Mouse (Mus musculus) bone marrow, adult 2 months (tissue): Measurements from ENCODE around the gene Rgs6. TPM values are rescaled to one million over a fixed set of nuclear protein-coding genes. Genes with fewer than 3 reads are reported as not detected.

Experiments
- H3K27ac ChIP-seq: fragments of 200-500 bp; 2 replicates; pipeline ENCODE4 v1.5.1; 2012; ENCODE audit warnings: low read depth, mild to moderate bottlenecking, control low read depth, inconsistent platforms, low read length; ENCODE audit not compliant: control insufficient read depth, poor library complexity, insufficient read depth
- H3K4me1 ChIP-seq: fragments of 200-500 bp; 2 replicates; pipeline ENCODE4 v1.6.1; 2011; ENCODE audit warnings: low read length; ENCODE audit not compliant: control insufficient read depth, insufficient read depth
- H3K4me3 ChIP-seq: fragments of 200-500 bp; replicated peaks from 2 replicates; pipeline ENCODE3; 2011; ENCODE audit warnings: mild to moderate bottlenecking, low read depth, low read length, control low read depth; ENCODE audit not compliant: control insufficient read depth
- CTCF ChIP-seq: fragments of 200-500 bp; IDR thresholded peaks from 2 replicates; pipeline ENCODE4 v1.5.1; 2011; ENCODE audit warnings: low read length, control low read depth; ENCODE audit not compliant: control insufficient read depth, insufficient read depth
- POLR2A ChIP-seq: fragments of 200-500 bp; IDR thresholded peaks from 2 replicates; pipeline ENCODE4 v1.6.1; 2011; ENCODE audit warnings: low read depth, mild to moderate bottlenecking, control low read depth, low read length, borderline replicate concordance; ENCODE audit not compliant: control insufficient read depth
- WGBS: fragments of 180-500 bp; shearing (Covaris S2); methylation state at CpG from one replicate; pipeline ENCODE4 v1.1.7; 2018; 5-methylcytosine and 5-hydroxymethylcytosine counted together
- polyA plus RNA-seq: library from polyadenylated mRNA; stranded (reverse); fragments of >200 nt; gene quantifications from 2 replicates; pipeline ENCODE4 v1.2.4, GENCODE M21; 2011; ENCODE audit warnings: low replicate concordance; ENCODE audit not compliant: missing spikeins, insufficient read depth, insufficient read length

Gene Rgs6
- polyA plus RNA-seq, 1 experiment = 1.6 TPM

GRCm38 (mm10) chr12:83087010-83087409 is 498.9 kb downstream of the Rgs6 start:
- TF ChIP-seq POLR2A (no peak), CTCF (no peak)
- H3K27ac ChIP-seq = no peak overlapping the region

DNA sequence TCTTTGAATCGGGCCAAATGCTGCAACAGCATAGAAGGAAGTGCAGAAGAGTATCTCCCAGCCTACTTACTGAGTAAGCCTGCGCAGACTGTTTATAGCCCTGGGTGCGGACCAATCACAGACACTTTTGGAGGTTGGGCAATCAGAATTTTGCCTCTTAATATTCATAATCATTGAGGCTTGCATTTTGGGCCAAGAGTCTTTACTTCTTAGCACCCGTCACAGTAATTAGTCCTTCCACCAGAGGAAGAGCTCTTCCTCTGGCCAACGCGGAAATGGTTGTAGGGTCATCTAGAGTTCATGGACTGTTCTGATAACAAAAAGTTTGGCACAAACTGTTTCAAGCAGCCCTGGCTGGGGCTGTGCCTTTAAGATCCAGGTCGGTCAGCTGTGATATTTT is 499.5 kb downstream of the Rgs6 start:
- Histone ChIP-seq H3K4me1 (no peaks in the 10 kb centered on the region), H3K4me3 (no peak overlapping the region), H3K27ac (no peak overlapping the region)
- no peak for TF ChIP-seq CTCF
- 72% methylated on average over 7 of the region's 7 CpGs for WGBS

More at GRCm38 (mm10) chr12:83087010-83087409, 498.9 kb downstream of the Rgs6 start:
- WGBS = 88% methylated on average over 4 of the region's 4 CpGs
- Histone ChIP-seq H3K4me3 (no peak overlapping the region), H3K4me1 (no peaks in the 10 kb centered on the region)

DNA sequence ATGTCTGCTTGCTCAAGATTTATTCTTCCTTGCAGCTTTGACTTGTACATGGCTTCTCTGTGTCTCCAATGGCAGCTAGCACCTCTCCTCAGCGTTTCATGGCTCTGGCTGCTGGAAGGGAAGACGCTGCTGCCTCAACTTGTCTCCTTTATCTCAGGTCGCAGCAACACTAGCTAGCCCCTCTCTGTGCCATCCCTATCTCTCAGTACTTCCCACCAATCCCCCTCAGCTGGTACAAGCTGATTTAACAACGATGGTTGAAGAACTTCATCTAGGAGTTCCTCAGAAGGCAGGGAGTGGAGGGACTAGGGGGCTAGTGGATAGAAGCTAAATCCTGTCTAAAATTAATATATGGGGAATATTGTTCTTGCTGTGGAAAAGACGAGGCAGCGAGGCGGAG is 503.9 kb downstream of the Rgs6 start:
- H3K27ac ChIP-seq = no peak overlapping the region
- H3K4me1 ChIP-seq = no peaks in the 10 kb centered on the region
- TF ChIP-seq CTCF (no peak), POLR2A (no peak)
- 73% methylated on average over 7 of the region's 7 CpGs for WGBS
- H3K4me3 ChIP-seq = no peak overlapping the region

DNA sequence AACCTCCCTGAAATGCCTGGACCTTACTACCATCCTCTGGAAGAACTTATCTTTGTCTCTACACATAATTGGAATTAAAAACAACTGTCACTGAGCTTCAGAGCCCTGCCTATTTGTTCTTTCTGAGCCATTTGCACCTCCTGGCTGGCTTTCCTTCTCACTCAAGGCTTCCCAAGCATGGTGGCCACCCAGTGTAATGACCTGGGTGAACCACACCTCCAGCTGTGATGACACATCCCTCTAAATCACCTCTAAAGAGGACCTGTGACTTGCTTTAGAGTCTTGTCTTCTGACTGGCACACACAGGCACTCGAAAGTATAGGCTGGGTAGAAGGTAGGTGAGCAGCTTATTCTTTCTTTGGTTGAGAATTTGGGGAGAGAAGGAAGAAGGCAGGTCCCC is 509.7 kb downstream of the Rgs6 start:
- Histone ChIP-seq H3K4me1 (no peaks in the 10 kb centered on the region; the same call in 1 of the 2 replicates), H3K27ac (no peak overlapping the region), H3K4me3 (no peak overlapping the region)
- TF ChIP-seq CTCF (no peak), POLR2A (no peak)
- WGBS = 64% methylated on average over 1 of the region's 1 CpGs

DNA sequence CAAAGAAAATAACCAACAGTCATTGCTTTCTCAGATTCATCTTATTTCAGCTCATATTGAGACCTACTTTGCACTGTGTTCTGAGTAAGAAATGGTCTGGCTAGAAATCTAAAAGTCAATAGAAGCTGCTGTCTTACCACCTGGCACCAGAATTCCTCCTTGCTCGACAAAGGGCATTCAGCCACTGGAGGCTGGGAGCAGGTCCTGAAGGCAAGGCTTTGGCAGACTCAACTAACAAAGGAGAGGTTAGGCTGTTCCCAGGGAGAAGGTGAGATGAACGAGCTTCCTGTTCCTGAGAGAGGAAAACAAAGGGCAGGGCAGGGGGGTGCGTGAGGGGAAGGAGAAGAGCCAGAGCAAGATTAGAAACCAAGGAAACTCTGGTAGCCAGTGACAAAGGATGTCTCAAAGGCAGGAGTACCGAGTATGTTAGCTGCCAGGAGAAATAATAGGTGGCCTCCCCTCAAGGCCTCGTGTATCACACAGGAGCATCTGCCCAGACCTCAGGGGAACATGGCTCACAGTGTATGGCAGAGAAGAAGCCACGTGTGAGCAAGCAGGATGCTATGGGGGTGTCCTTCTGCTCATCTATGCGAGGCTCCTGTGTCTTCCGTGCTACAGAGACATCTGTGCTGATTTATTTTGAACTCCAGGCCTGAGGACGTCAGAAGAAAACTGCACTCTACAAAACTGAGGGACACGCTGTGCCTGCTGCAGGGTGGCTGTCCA is 510.7 kb downstream of the Rgs6 start:
- 46% methylated on average over 10 of the region's 10 CpGs for WGBS
- Histone ChIP-seq H3K27ac (no peak overlapping the region), H3K4me3 (no peak overlapping the region), H3K4me1 (no peaks in the 10 kb centered on the region; the same call in 1 of the 2 replicates)
- TF ChIP-seq POLR2A (no peak), CTCF (no peak)

GRCm38 (mm10) chr12:83099920-83100319 is 511.8 kb downstream of the Rgs6 start:
- 85% methylated on average over 2 of the region's 2 CpGs for WGBS
- H3K4me1 ChIP-seq = no peaks in the 10 kb centered on the region; the same call in 1 of the 2 replicates
- no peak overlapping the region for H3K4me3 ChIP-seq
- H3K27ac ChIP-seq = no peak overlapping the region
- TF ChIP-seq CTCF (no peak), POLR2A (no peak)

DNA sequence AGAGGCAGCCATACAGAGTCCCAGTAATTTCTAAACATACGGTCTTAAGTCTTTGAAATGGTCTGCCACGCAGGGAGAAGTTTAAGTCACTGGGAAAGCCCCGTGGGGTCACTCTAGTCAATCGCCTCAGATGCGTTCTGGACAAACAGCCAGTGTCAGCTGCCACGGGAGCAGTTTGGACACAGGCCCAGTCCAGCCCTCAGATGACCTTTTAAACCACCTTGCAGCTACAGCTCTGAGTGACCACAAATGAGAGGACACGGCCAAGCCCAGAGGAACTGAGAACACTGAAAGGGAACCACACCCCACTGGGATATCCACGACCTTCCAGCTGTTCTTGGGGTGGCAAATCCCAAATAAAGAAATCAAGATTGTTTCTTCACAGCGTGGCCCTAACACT is 512.3 kb downstream of the Rgs6 start:
- WGBS = 73% methylated on average over 9 of the region's 9 CpGs
- no peak for TF ChIP-seq POLR2A
- TF ChIP-seq CTCF = no peak
- no peaks in the 10 kb centered on the region; the same call in 1 of the 2 replicates for H3K4me1 ChIP-seq
- no peak overlapping the region for H3K27ac ChIP-seq
- no peak overlapping the region for H3K4me3 ChIP-seq

DNA sequence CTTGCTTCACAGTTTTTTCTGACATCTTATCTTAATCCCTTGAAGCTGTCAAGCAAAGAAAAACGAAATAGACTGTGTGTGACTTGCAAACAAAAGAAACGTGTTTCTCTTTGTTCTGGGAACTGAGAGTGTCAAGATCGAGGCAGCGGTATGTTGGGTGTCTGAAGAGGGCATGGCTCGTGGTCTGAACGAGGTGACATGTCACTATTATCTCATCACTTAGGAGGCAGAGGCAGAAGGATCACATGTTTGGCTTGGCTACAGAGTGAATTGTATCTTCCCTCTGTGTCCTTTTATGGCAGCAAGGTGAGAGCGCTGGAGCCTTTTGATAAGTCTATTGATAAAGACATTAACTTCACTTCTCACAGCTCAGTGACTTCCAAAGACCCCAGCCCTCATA is 512.8 kb downstream of the Rgs6 start:
- 61% methylated on average over 7 of the region's 7 CpGs for WGBS
- no peak overlapping the region for H3K4me3 ChIP-seq
- no peaks in the 10 kb centered on the region; the same call in 1 of the 2 replicates for H3K4me1 ChIP-seq
- H3K27ac ChIP-seq = no peak overlapping the region
- TF ChIP-seq POLR2A = no peak
- no peak for TF ChIP-seq CTCF
